Mouse (Mus musculus): ENCODE data around the gene Gstm4. TPM values are rescaled to one million over a fixed set of nuclear protein-coding genes. Genes with fewer than 3 reads are reported as not detected.

The Gstm4 gene
- polyA plus RNA-seq (2015; fragmentation: Nextera tagmentation; extraction: Ambion mirVana): 18.2 and 18.6 TPM in 2 replicates

DNA sequence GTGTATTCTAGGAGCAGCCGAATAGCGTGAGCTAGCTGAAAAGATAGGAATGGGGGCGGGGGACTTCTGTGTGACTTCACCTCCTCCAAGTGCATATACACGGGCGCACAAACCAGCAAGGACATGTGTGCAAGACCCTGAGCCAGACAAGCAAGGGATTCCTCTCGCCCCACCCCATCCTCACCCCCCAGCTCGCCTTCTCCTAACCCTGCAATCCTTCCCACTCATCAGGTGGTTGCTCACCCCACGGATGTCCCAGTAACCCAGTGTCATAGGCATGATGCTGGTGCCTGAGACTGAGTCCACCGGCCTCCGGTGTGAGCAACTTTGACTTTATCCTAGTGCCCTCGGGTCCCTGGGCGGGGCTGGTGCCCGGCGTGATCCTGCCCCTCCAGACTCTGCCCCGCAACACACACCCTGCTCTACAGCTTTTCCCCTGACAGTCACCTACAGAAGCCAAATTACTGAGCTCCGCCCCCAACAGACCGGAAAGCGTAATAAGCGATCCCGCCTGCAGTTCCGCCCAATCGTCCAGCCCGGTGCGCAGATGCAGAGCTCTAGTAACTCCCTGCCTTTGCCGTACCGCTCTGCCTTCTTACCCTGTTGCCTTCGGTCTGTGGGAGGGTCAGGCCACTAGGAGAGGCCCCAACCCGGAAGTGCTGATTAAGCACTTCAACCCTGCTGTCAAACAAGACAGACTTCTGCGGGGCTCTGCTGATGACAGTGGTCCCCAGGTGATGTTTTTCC lies at the start of gene Gstm4:
TSS of gene Gstm4 (minus strand) at position 501 of the 747 bp plus-strand sequence.
- H3K27me3 ChIP-seq: no peaks in the 10 kb centered on the region
- ATAC-seq (ENCODE audit: low FRiP score, low read depth): peak; percentile 93
- H3K9me3 ChIP-seq: no peaks in the 10 kb centered on the region
- peak within 1 kb of the TSS; percentile 54 for H3K4me3 ChIP-seq
- no peaks in the 10 kb centered on the region for H3K36me3 ChIP-seq
- peak within 1 kb of the TSS; percentile 60 for H3K9ac ChIP-seq
- H3K4me1 ChIP-seq (replicated peaks): peaks cover 11% of the 10 kb centered on the region
- H3K27ac ChIP-seq (replicated peaks): peak within 1 kb of the TSS; percentile 58
- peak within 1 kb of the TSS; percentile 76 for H3K4me2 ChIP-seq
- 8% methylated on average over 29 of the region's 29 CpGs for WGBS

DNA sequence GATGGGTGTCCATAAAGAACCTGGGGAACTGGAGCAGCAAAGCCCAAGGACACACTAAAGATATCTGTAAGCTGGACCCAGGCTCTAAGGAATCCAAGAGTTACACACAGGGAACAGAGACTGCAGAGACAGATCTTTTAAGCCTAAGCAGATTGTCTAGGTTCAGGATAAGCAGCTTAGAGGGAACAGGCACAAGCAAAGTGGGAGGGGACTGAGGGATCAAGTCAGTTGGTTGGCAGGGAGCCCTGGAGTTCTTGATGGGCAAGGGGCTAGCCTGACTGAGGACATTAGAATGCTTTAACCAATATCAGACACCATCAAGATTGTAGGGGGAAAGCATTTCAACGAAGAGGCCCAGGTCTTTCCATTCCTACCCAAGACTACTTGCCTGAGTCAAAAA lies 49.5 kb upstream of the Gstm4 start:
- Histone ChIP-seq H3K9me3 (no peaks in the 10 kb centered on the region), H3K27ac (replicated peaks) (no peak overlapping the region), H3K4me2 (no peak overlapping the region), H3K36me3 (no peaks in the 10 kb centered on the region), H3K4me1 (replicated peaks) (no peaks in the 10 kb centered on the region), H3K4me3 (no peak overlapping the region), H3K27me3 (no peaks in the 10 kb centered on the region), H3K9ac (no peak overlapping the region)
- 91% methylated on average over 1 of the region's 1 CpGs for WGBS
- ATAC-seq (ENCODE audit: low FRiP score, low read depth): no peak

DNA sequence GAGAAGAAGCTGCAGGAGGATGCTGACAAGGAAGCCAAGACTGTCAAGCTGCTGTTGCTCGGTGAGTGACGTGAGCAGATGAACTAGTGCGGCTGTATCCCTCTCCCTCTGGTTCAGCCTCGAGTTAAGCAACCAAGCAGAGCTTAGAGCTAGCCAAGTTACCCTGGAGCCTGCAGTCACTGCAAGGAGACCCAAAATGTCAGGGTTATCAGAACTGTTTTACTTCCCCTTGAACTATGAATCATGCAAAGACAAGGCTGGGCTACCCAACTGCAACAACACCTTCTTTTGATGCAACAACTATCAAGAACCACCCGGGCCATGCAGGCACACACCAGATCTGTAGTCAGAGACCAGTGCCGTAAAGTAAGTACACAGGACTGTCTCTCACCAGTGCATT lies 48.6 kb upstream of the Gstm4 start:
- H3K4me2 ChIP-seq: no peak overlapping the region
- no peaks in the 10 kb centered on the region for H3K4me1 ChIP-seq (replicated peaks)
- H3K27me3 ChIP-seq: no peaks in the 10 kb centered on the region
- no peak overlapping the region for H3K4me3 ChIP-seq
- no peaks in the 10 kb centered on the region for H3K36me3 ChIP-seq
- H3K9me3 ChIP-seq: no peaks in the 10 kb centered on the region
- no peak for ATAC-seq (ENCODE audit: low FRiP score, low read depth)
- 60% methylated on average over 6 of the region's 6 CpGs for whole genome bisulfite sequencing
- H3K27ac ChIP-seq (replicated peaks): no peak overlapping the region
- H3K9ac ChIP-seq: no peak overlapping the region

DNA sequence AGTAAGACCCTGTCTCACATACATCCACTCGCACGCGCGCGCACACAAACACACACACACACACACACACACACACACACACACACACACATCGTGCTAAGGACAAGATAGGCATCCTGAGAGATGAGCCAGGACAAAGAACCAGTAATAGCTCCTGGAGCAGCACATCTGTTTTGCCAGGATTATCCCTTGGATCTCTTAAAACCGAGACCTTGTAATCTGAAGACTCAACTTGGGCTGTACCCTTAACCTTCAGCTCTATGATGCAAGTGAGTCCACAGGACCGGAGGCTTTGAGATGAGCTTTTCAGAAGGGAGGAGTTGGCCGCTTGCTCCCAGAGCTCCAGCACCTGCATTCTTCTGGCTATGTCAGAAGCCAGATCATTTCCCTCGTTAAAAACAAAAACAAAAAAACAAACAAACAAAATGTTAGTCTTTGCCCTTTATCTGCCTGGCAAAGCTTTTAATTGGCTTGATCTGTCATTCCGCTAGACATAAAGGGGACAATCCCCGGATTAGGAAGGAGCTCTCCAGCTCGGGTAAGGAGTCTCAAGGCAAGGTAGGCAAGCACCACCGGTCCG lies 47.9 kb upstream of the Gstm4 start, which contains the start of gene Gnat2:
TSS of gene Gnat2 (plus strand) at position 254 of the 580 bp plus-strand sequence.
- 87% methylated on average over 15 of the region's 15 CpGs for WGBS
- no peak within 1 kb of the TSS for H3K4me2 ChIP-seq
- H3K9me3 ChIP-seq: no peaks in the 10 kb centered on the region
- no peak within 1 kb of the TSS for H3K9ac ChIP-seq
- H3K27ac ChIP-seq (replicated peaks): no peak within 1 kb of the TSS
- no peaks in the 10 kb centered on the region for H3K36me3 ChIP-seq
- H3K4me1 ChIP-seq (replicated peaks): no peaks in the 10 kb centered on the region
- H3K4me3 ChIP-seq: no peak within 1 kb of the TSS
- ATAC-seq (ENCODE audit: low FRiP score, low read depth): no peak
- H3K27me3 ChIP-seq: no peaks in the 10 kb centered on the region

DNA sequence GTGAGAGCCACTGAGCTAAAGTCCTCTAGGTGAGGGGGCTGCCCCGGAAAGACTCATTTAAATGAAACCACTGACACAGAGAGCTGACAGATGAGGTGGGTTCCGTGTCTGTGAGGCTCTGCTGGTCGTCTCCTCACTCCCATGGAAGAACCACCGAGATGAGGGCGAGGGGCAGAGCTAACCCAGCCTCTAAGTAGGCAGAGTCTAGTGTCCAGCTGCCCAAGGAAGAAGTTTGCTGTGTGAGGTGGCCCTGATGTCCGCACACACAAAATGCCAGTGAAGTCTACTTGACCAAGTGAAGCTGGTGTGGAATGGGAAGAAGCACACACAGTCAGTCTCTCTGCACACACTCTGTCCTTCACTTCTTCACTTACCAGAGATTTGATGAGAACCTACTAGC lies 47.3 kb upstream of the Gstm4 start:
- ATAC-seq (ENCODE audit: low FRiP score, low read depth): no peak
- no peak overlapping the region for H3K9ac ChIP-seq
- H3K27ac ChIP-seq (replicated peaks): no peak overlapping the region
- H3K4me3 ChIP-seq: no peak overlapping the region
- H3K36me3 ChIP-seq: no peaks in the 10 kb centered on the region
- H3K4me1 ChIP-seq (replicated peaks): no peaks in the 10 kb centered on the region
- WGBS: 84% methylated on average over 6 of the region's 6 CpGs
- H3K4me2 ChIP-seq: no peak overlapping the region
- H3K9me3 ChIP-seq: no peaks in the 10 kb centered on the region
- no peaks in the 10 kb centered on the region for H3K27me3 ChIP-seq

DNA sequence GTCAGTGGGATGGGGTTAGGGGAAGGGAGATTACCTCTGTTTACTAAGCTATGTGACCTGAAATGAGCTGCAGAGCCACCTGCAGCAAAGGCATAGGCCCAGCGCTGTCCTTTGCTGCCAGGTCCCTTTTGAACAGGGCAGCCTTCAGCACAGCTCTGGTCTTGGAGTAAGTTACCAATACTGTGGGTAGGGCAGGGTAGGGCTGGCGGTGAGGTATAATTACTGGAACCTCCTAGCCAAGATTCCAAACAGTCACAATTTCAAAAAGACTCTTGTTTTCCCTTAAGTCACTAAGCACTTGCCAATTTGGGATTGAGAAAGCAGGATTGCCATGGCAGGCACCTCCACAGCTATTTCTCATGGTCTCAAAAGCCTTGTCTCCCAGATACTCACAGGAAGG lies 45.9 kb upstream of the Gstm4 start:
- no peak for ATAC-seq (ENCODE audit: low FRiP score, low read depth)
- no peak overlapping the region for H3K9ac ChIP-seq
- H3K36me3 ChIP-seq: no peaks in the 10 kb centered on the region
- peaks cover 13% of the 10 kb centered on the region for H3K4me1 ChIP-seq (replicated peaks)
- no peak overlapping the region for H3K4me3 ChIP-seq
- 83% methylated on average over 2 of the region's 2 CpGs for whole genome bisulfite sequencing
- no peaks in the 10 kb centered on the region for H3K27me3 ChIP-seq
- no peak overlapping the region for H3K27ac ChIP-seq (replicated peaks)
- H3K9me3 ChIP-seq: no peaks in the 10 kb centered on the region
- no peak overlapping the region for H3K4me2 ChIP-seq

DNA sequence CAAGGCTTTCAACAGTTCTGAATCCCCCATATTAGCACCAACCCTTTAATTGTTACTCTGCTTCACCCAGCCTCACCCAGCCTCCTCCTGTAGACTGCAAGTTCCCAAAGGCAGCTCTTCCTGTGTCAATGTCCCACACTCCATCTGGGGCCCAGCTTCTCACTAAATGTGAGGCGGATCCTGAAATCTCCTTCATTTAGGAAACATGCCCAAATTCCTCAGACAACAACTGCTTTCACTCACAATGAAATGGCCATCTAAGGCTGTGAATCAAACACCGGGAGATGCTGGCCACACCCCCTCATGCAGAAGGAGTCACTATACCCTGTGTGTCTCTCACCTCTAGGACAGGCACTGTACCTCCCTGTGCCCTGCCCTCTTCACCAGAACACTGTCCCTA lies 45.2 kb upstream of the Gstm4 start:
- Histone ChIP-seq H3K36me3 (no peaks in the 10 kb centered on the region), H3K27ac (replicated peaks) (no peak overlapping the region), H3K4me3 (no peak overlapping the region), H3K27me3 (no peaks in the 10 kb centered on the region), H3K9me3 (no peaks in the 10 kb centered on the region), H3K9ac (no peak overlapping the region), H3K4me1 (replicated peaks) (peaks cover 18% of the 10 kb centered on the region), H3K4me2 (no peak overlapping the region)
- 36% methylated on average over 2 of the region's 2 CpGs for WGBS
- no peak for ATAC-seq (ENCODE audit: low FRiP score, low read depth)

DNA sequence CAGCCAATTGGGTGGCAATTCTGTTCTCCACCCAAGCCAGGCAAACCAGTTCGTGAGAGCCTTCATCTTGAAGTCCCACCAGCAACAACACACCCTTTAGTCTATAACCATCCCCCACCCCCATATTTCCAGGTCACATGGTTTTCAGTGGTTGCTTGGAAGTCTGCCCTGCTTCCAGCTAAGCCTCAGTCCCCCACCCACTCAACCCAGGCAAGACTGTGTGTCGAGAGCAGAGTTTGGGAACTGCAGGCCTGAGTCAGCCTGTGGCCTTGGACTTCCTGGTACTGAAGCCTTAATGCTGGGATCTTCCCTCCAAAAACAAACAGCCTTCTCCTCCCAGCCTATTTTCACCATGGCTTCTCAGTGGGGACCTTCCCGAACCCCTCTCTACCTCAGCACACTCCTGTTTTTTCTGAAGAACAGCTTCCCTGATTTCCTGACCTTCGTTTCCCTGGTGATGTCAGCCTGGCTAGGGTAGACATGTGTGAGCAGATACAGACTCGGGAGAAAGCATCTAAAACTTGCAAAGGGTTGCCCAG lies 44.2 kb upstream of the Gstm4 start:
- WGBS: 32% methylated on average over 5 of the region's 5 CpGs
- ATAC-seq (ENCODE audit: low FRiP score, low read depth): no peak

DNA sequence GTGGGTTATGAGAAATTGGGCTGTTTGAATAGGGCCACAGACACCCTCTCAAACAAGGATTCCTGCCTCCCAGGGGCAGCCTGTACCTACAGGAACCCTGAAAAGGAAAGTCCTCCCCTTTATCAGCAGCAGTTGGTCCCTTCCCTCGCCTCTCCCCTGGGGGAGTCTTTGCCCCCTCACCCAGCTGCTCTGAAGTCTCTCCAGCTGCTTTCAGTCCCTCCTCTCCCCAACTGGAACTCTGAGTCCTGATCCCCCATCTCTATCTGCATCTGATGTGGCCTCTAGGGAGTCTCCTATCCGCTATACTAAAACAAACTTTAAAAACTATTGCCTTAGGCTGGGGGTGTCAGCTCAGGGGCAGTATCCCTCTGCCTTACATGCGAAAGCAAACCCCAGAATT lies 42.6 kb upstream of the Gstm4 start:
- H3K4me1 ChIP-seq (replicated peaks): peaks cover 43% of the 10 kb centered on the region
- no peaks in the 10 kb centered on the region for H3K27me3 ChIP-seq
- no peak overlapping the region for H3K9ac ChIP-seq
- WGBS: 73% methylated on average over 3 of the region's 3 CpGs
- no peaks in the 10 kb centered on the region for H3K9me3 ChIP-seq
- H3K36me3 ChIP-seq: no peaks in the 10 kb centered on the region
- no peak overlapping the region for H3K4me3 ChIP-seq
- no peak for ATAC-seq (ENCODE audit: low FRiP score, low read depth)
- no peak overlapping the region for H3K4me2 ChIP-seq
- H3K27ac ChIP-seq (replicated peaks): no peak overlapping the region

More for the DNA sequence above, 44.2 kb upstream of the Gstm4 start:
- Histone ChIP-seq H3K27ac (replicated peaks) (no peak overlapping the region), H3K4me2 (no peak overlapping the region), H3K36me3 (no peaks in the 10 kb centered on the region), H3K9ac (no peak overlapping the region), H3K27me3 (no peaks in the 10 kb centered on the region), H3K4me3 (no peak overlapping the region), H3K4me1 (replicated peaks) (peaks cover 28% of the 10 kb centered on the region), H3K9me3 (no peaks in the 10 kb centered on the region)

DNA sequence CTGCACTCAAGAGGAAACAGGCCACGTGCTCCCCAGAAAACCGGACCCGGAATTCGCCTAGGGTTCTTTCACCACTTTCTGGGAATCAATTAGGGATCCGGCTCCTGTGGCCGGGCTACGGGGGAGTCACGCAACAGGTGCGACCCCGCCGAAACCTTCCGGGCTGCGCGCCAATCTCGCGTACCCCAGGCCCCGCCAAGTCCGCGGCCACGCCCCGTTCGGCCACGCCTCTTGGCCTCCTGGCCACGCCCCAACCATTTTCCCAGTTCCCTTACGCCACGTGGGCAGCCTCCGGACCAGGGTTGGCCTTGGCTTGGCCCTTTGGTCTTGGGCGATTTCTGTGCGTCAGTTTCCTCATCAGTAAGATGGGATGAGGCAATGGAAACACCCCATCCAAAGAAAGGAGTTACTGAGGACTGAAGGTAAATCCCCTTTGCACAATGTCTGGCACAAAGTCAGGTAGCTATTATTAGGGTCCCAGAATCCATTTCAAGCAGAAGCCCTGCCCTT lies 41.8 kb upstream of the Gstm4 start, which contains the start of gene Ampd2:
TSS of gene Ampd2 (minus strand) at position 182 of the 510 bp plus-strand sequence.
- Histone ChIP-seq H3K4me2 (peak within 1 kb of the TSS; percentile 100), H3K36me3 (no peaks in the 10 kb centered on the region), H3K27me3 (no peaks in the 10 kb centered on the region), H3K4me1 (replicated peaks) (peaks cover 51% of the 10 kb centered on the region), H3K9ac (peak within 1 kb of the TSS; percentile 65), H3K4me3 (peak within 1 kb of the TSS; percentile 65), H3K27ac (replicated peaks) (peak within 1 kb of the TSS; percentile 84), H3K9me3 (no peaks in the 10 kb centered on the region)
- under 1% methylated on average over 29 of the region's 29 CpGs for WGBS
- ATAC-seq (ENCODE audit: low FRiP score, low read depth): no peak

DNA sequence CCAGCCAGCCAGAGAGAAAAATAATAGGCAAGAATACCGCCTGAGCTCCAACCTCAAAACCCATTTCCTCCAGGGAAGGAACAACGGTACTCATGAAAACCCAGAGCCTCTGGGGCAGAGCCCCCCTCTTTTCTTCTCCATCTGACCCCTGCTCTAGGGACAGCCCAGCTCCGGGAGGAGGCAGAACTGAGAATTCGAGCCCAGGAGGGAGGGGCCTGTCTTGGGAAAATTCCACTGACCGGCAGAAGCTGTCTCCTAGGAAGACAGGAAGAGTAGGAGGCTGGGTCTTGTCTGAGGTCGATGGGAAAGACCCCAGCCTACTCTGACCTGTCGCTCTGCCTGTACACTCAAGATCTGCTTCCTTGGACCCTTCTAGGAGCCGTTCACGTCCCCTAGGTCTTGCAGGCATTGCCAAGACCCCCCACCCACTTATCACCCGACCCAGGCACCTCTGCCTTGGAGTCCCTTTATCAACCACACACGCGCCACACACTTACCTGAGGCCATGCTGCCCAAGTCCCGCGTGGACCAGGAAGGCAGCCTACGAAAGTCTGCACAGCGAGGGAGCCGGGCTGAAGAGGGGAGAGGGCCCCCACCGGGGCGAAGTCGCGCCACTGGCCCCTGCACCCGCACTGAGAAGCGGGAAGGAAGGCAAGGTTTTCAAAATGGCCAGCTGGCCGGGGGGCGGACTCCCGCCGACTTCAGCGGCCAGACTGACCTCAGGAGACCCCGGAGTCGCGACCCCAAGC lies 41.2 kb upstream of the Gstm4 start:
- Histone ChIP-seq H3K9ac (peak overlapping the region; percentile 65), H3K27ac (replicated peaks) (peak overlapping the region; percentile 84), H3K4me3 (peak overlapping the region; percentile 65), H3K27me3 (no peaks in the 10 kb centered on the region), H3K4me2 (peak overlapping the region; percentile 100), H3K9me3 (no peaks in the 10 kb centered on the region), H3K4me1 (replicated peaks) (peaks cover 54% of the 10 kb centered on the region), H3K36me3 (no peaks in the 10 kb centered on the region)
- WGBS: under 1% methylated on average over 31 of the region's 31 CpGs
- peak; percentile 68 for ATAC-seq (ENCODE audit: low FRiP score, low read depth)

Data from hindbrain, embryonic 15.5 days (tissue).